Mouse (Mus musculus) urinary bladder, postnatal 14 days (tissue): ENCODE measurements around the gene Itm2c.
A peak's percentile ranks its signal among the peaks of the same experiment; 100 is the strongest.

ENCODE experiments used
- DNase-seq: peaks from one replicate; pipeline ENCODE4 v3.0.0; 2021; ENCODE audit warnings: low spot score

The Itm2c gene

GRCm38 (mm10) chr1:85899388-85899761 lies 5.3 kb downstream of the Itm2c start:
- DNase-seq, result no peak

- peak; percentile 67 for DNase-seq
Observed at GRCm38 (mm10) chr1:85900521-85901333, 6.6 kb downstream of the Itm2c start.

GRCm38 (mm10) chr1:85901516-85902107 lies 7.5 kb downstream of the Itm2c start:
- no peak for DNase-seq

GRCm38 (mm10) chr1:85902108-85902561 lies 8.1 kb downstream of the Itm2c start:
- no peak for DNase-seq

- no peak for DNase-seq
Observed at GRCm38 (mm10) chr1:85906892-85907291, 12.8 kb downstream of the Itm2c start.

- DNase-seq, result no peak
Observed at GRCm38 (mm10) chr1:85908754-85909590, 14.9 kb downstream of the Itm2c start.

GRCm38 (mm10) chr1:85913078-85913755 lies 19.1 kb downstream of the Itm2c start:
- no peak for DNase-seq

- DNase-seq, result no peak
Observed at GRCm38 (mm10) chr1:85915890-85916289, 21.8 kb downstream of the Itm2c start.

- no peak for DNase-seq
Observed at GRCm38 (mm10) chr1:85916830-85917450, 22.9 kb downstream of the Itm2c start.

- peak; percentile 45 for DNase-seq
Observed at GRCm38 (mm10) chr1:85919621-85920020, 25.5 kb downstream of the Itm2c start.

GRCm38 (mm10) chr1:85921725-85922124 lies 27.6 kb downstream of the Itm2c start:
- no peak for DNase-seq

- DNase-seq, result no peak
Observed at GRCm38 (mm10) chr1:85922127-85922864, 28.2 kb downstream of the Itm2c start.

- no peak for DNase-seq
Observed at GRCm38 (mm10) chr1:85922865-85923211, 28.8 kb downstream of the Itm2c start.

GRCm38 (mm10) chr1:85925183-85925582 lies 31.1 kb downstream of the Itm2c start:
- no peak for DNase-seq

GRCm38 (mm10) chr1:85928057-85928687 lies 34.1 kb downstream of the Itm2c start, which contains the start of gene 4933407L21Rik:
Gene 4933407L21Rik (plus strand): TSS chr1:85928483.
- no peak for DNase-seq

- no peak for DNase-seq
Observed at GRCm38 (mm10) chr1:85928688-85929065, 34.6 kb downstream of the Itm2c start.

GRCm38 (mm10) chr1:85929406-85929805 lies 35.3 kb downstream of the Itm2c start:
- no peak for DNase-seq

GRCm38 (mm10) chr1:85931170-85931569 lies 37.1 kb downstream of the Itm2c start:
- no peak for DNase-seq

GRCm38 (mm10) chr1:85933226-85933625 lies 39.1 kb downstream of the Itm2c start:
- no peak for DNase-seq
